Mouse (Mus musculus): Measurements from ENCODE around the gene Cdc34b. TPM values are rescaled to one million over a fixed set of nuclear protein-coding genes. Genes with fewer than 3 reads are reported as not detected.

Gene Cdc34b
- polyA plus RNA-seq, 1 experiment from 2014 or later: not detected

Other genes with a start within 250 kb of the Cdc34b start
- gene Epn3, start 241.8 kb upstream of the Cdc34b start, polyA plus RNA-seq (2014; fragmentation: Nextera tagmentation; extraction: Ambion mirVana): 0.30 and 0.41 TPM in 2 replicates
- gene Mycbpap, start 220.0 kb upstream of the Cdc34b start, polyA plus RNA-seq (2014; fragmentation: Nextera tagmentation; extraction: Ambion mirVana): 1.8 and 2.1 TPM in 2 replicates
- gene Rsad1, start 192.5 kb upstream of the Cdc34b start, polyA plus RNA-seq (2014; fragmentation: Nextera tagmentation; extraction: Ambion mirVana): 3.9 and 4.1 TPM in 2 replicates
- gene Chad, start 176.7 kb upstream of the Cdc34b start, polyA plus RNA-seq (2014; fragmentation: Nextera tagmentation; extraction: Ambion mirVana): 0.17 TPM in 2 replicates
- gene Acsf2, start 139.9 kb upstream of the Cdc34b start, polyA plus RNA-seq (2014; fragmentation: Nextera tagmentation; extraction: Ambion mirVana): 2.1 and 2.3 TPM in 2 replicates
- gene Lrrc59, start 112.0 kb upstream of the Cdc34b start, polyA plus RNA-seq (2014; fragmentation: Nextera tagmentation; extraction: Ambion mirVana): 120 and 137 TPM in 2 replicates
- 100 and 111 TPM in 2 replicates for gene Mrpl27, start 88.0 kb upstream of the Cdc34b start, polyA plus RNA-seq (2014; fragmentation: Nextera tagmentation; extraction: Ambion mirVana)
- 11.3 and 13.6 TPM in 2 replicates for gene Eme1, start 87.8 kb upstream of the Cdc34b start, polyA plus RNA-seq (2014; fragmentation: Nextera tagmentation; extraction: Ambion mirVana)
- gene Xylt2, start 64.3 kb upstream of the Cdc34b start, polyA plus RNA-seq (2014; fragmentation: Nextera tagmentation; extraction: Ambion mirVana): 6.9 and 8.2 TPM in 2 replicates
- not detected in 2 replicates for gene Gm11541, start 37.3 kb upstream of the Cdc34b start, polyA plus RNA-seq (2014; fragmentation: Nextera tagmentation; extraction: Ambion mirVana)
- gene Tmem92, start 40.9 kb downstream of the Cdc34b start, polyA plus RNA-seq (2014; fragmentation: Nextera tagmentation; extraction: Ambion mirVana): not detected in 2 replicates
- gene Col1a1, start 194.4 kb downstream of the Cdc34b start, polyA plus RNA-seq (2014; fragmentation: Nextera tagmentation; extraction: Ambion mirVana): 20.6 and 41.7 TPM in 2 replicates
- not detected in 2 replicates for gene Hils1, start 225.8 kb downstream of the Cdc34b start, polyA plus RNA-seq (2014; fragmentation: Nextera tagmentation; extraction: Ambion mirVana)
- not detected in 2 replicates for gene Sgca, start 234.5 kb downstream of the Cdc34b start, polyA plus RNA-seq (2014; fragmentation: Nextera tagmentation; extraction: Ambion mirVana)
- gene Ppp1r9b, start 249.3 kb downstream of the Cdc34b start, polyA plus RNA-seq (2014; fragmentation: Nextera tagmentation; extraction: Ambion mirVana): 20.8 and 21.8 TPM in 2 replicates

Measured in forebrain, embryonic 14.5 days (tissue).